ENCODE assay signal across 8 mouse cellular contexts in the genomic region with DNA sequence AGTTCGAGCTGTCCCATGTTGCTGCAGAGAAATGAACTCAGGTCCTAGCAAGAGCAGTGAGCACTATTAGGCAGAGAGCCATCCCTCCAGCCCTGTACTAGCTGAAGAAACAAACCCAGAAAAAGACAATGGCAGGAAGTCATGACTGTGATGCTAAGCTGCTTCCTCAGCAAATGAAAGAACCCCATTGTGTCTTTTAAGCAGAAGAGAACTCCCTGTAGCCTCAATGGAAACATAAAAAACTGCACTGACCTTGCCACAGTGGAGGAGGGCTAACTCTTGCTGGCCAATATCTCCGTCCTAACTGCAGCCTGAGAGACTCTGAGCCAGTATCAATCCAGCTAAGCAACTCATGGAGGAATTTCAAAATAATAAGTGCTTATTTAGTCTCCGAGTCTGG. TPM values are rescaled to one million over a fixed set of nuclear protein-coding genes. Genes with fewer than 3 reads are reported as not detected.
DNase-seq lines count a peak whose midpoint lies in the region; ATAC-seq and TF ChIP-seq lines count a peak whose summit lies in the region.

No protein-coding gene starts in this region.

- H3K4me1 ChIP-seq in forebrain, embryonic 12.5 days = peaks cover 18% of the 10 kb centered on the region
- H3K4me1 ChIP-seq in forebrain, embryonic 15.5 days = no peaks in the 10 kb centered on the region
- H3K4me1 ChIP-seq in midbrain, embryonic 10.5 days = peaks cover 30% of the 10 kb centered on the region
- 0 out of 2 replicates have a peak, but pooled peaks cover 3% of the 10 kb centered on the region for H3K4me1 ChIP-seq in midbrain, embryonic 15.5 days
- no peaks in the 10 kb centered on the region; the same call in 1 of the 2 replicates for H3K4me1 ChIP-seq in testis, adult 2 months (ENCODE audit: control insufficient read depth, insufficient read depth, low read length)

- peak overlapping the region; percentile 14; the same call in 1 of the 2 replicates for H3K27ac ChIP-seq in forebrain, embryonic 12.5 days
- H3K27ac ChIP-seq in forebrain, embryonic 15.5 days (replicated peaks) = no peak overlapping the region
- H3K27ac ChIP-seq in midbrain, embryonic 10.5 days (replicated peaks) = peak overlapping the region; percentile 65
- no peak overlapping the region for H3K27ac ChIP-seq in midbrain, embryonic 15.5 days
- H3K27ac ChIP-seq in testis, adult 2 months (ENCODE audit: control insufficient read depth, insufficient read depth, low read depth, low read length) = peak overlapping the region; percentile 75

- DNase-seq in midbrain, embryonic 10.5 days (ENCODE audit: low spot score) = no peak
- peak; percentile 37 for DNase-seq in kidney, postnatal 10 days
- DNase-seq in retina, embryonic 14.5 days (ENCODE audit: low spot score) = no peak
- DNase-seq in adrenal gland, postnatal 14 days = no peak

- no peak for ATAC-seq in forebrain, embryonic 12.5 days (ENCODE audit: low FRiP score)
- ATAC-seq in forebrain, embryonic 15.5 days (replicated peaks) = no peak
- ATAC-seq in midbrain, embryonic 15.5 days (replicated peaks) = no peak

- no peak for TF ChIP-seq POLR2A in testis, adult 2 months (IDR thresholded peaks at IDR 0.05; ENCODE audit: control insufficient read depth, low read depth, low read length)

- H3K36me3 ChIP-seq in forebrain, embryonic 12.5 days (replicated peaks) = no peaks in the 10 kb centered on the region
- no peaks in the 10 kb centered on the region for H3K36me3 ChIP-seq in forebrain, embryonic 15.5 days
- no peaks in the 10 kb centered on the region for H3K36me3 ChIP-seq in midbrain, embryonic 10.5 days
- no peaks in the 10 kb centered on the region for H3K36me3 ChIP-seq in midbrain, embryonic 15.5 days (replicated peaks)
- H3K36me3 ChIP-seq in testis, adult 2 months (ENCODE audit: control insufficient read depth, insufficient read depth, low read length) = no peaks in the 10 kb centered on the region

- no peak overlapping the region for H3K9ac ChIP-seq in forebrain, embryonic 12.5 days
- no peak overlapping the region for H3K9ac ChIP-seq in forebrain, embryonic 15.5 days (replicated peaks)
- no peak overlapping the region for H3K9ac ChIP-seq in midbrain, embryonic 15.5 days

- no peak overlapping the region for H3K4me2 ChIP-seq in forebrain, embryonic 12.5 days
- H3K4me2 ChIP-seq in forebrain, embryonic 15.5 days (replicated peaks) = no peak overlapping the region
- no peak overlapping the region for H3K4me2 ChIP-seq in midbrain, embryonic 15.5 days

- no peak for TF ChIP-seq CTCF in testis, adult 2 months (IDR thresholded peaks at IDR 0.05; ENCODE audit: control insufficient read depth, insufficient read depth, insufficient replicate concordance, low read depth, low read length)

- WGBS in forebrain, embryonic 12.5 days = 48% methylated on average over 3 of the region's 3 CpGs
- 42% methylated on average over 3 of the region's 3 CpGs for WGBS in forebrain, embryonic 15.5 days
- WGBS in midbrain, embryonic 10.5 days = 50% methylated on average over 3 of the region's 3 CpGs
- 42% methylated on average over 3 of the region's 3 CpGs for WGBS in midbrain, embryonic 15.5 days

- no peaks in the 10 kb centered on the region for H3K9me3 ChIP-seq in forebrain, embryonic 12.5 days
- no peaks in the 10 kb centered on the region for H3K9me3 ChIP-seq in forebrain, embryonic 15.5 days
- no peaks in the 10 kb centered on the region for H3K9me3 ChIP-seq in midbrain, embryonic 10.5 days (replicated peaks)
- no peaks in the 10 kb centered on the region for H3K9me3 ChIP-seq in midbrain, embryonic 15.5 days

- no peaks in the 10 kb centered on the region for H3K27me3 ChIP-seq in forebrain, embryonic 12.5 days
- H3K27me3 ChIP-seq in forebrain, embryonic 15.5 days = no peaks in the 10 kb centered on the region
- H3K27me3 ChIP-seq in midbrain, embryonic 10.5 days (ENCODE audit: low read depth, poor library complexity, severe bottlenecking) = no peaks in the 10 kb centered on the region
- no peaks in the 10 kb centered on the region for H3K27me3 ChIP-seq in midbrain, embryonic 15.5 days (replicated peaks)
- H3K27me3 ChIP-seq in testis, adult 2 months (ENCODE audit: control insufficient read depth, insufficient read depth, low read length) = no peaks in the 10 kb centered on the region

- H3K4me3 ChIP-seq in forebrain, embryonic 12.5 days (replicated peaks) = no peak overlapping the region
- no peak overlapping the region for H3K4me3 ChIP-seq in forebrain, embryonic 15.5 days
- no peak overlapping the region for H3K4me3 ChIP-seq in midbrain, embryonic 10.5 days
- no peak overlapping the region for H3K4me3 ChIP-seq in midbrain, embryonic 15.5 days
- no peak overlapping the region for H3K4me3 ChIP-seq in testis, adult 2 months (ENCODE audit: control insufficient read depth, low read depth, low read length)

RNA-seq across cellular contexts. Expression of a gene that starts 13.4 kb away (rescaled TPM):
- 5.1 and 5.8 TPM in 2 replicates for polyA plus RNA-seq in forebrain, embryonic 12.5 days (2016; fragmentation: Nextera tagmentation; extraction: Ambion mirVana)
- polyA plus RNA-seq in forebrain, embryonic 15.5 days (2015; fragmentation: Nextera tagmentation; extraction: Ambion mirVana) = 6.5 and 8.2 TPM in 2 replicates
- polyA plus RNA-seq in midbrain, embryonic 10.5 days (2016; fragmentation: Nextera tagmentation; extraction: Ambion mirVana) = 5.1 and 5.2 TPM in 2 replicates
- polyA plus RNA-seq in midbrain, embryonic 15.5 days (2015; fragmentation: Nextera tagmentation; extraction: Ambion mirVana) = 9.0 and 9.7 TPM in 2 replicates
- 7.1 and 7.5 TPM in 2 replicates for polyA plus RNA-seq in testis, adult 2 months (2012; rRNA removed)
- total RNA-seq in adrenal gland, postnatal 14 days (2021) = 72.5 and 74.6 TPM in 2 replicates

Comparison
In these comparisons a context has a peak if more than half of its experiments do, and no peak if none do; other contexts are left out.
1. H3K27ac ChIP-seq: peak in forebrain, embryonic 12.5 days (single experiment), midbrain, embryonic 10.5 days (single experiment) and testis, adult 2 months (single experiment); none in forebrain, embryonic 15.5 days (single experiment) and midbrain, embryonic 15.5 days (single experiment).